Mouse (Mus musculus): ENCODE measurements at regions not wholly inside any gene's neighbourhood (a gene's known extent, or its start where the extent isn't known, plus 50 kb on each side); places are given as distances from the start of the nearest gene placed in this dataset.

DNA sequence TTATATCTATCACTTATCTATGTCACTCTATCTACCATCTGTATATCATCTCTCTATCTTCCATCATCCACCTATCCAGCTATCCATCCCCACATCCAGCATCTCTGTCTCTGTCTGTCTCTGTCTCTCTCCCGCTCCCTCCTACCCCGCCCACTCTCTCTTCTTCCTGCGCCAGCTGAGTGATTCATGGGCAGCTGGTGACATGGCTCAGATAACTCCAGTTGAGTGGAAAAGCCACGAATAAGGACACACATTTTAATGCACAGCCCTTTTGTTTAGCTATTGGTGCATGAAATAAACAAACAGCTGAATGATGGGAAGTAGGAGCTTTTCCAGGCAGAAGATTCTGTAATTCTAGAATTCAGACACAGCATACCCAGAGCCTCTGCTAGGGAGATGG, 446.3 kb downstream of the Glrx3 start:
- DNase-seq (ENCODE audit: low spot score): no peak

DNA sequence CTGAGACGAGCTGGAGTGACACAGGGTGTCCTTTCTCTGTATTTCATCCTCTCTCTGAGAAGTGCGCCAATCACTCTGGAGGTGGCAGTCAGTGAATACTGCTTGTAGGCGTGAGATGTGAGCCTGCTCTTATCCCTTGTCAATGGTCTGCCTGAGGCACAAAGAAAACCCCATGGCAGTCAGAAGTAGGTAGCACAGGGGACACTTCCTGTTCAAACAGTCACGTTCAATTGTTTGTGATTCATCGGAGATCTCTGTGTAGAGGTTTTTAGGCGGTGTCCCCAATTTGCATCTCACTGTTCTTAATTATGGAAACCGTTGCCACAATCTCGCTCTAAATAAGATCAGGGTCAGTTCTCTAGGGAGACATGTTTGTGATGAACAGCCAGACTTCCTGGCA, 447.7 kb downstream of the Glrx3 start:
- DNase-seq (ENCODE audit: low spot score): no peak

DNA sequence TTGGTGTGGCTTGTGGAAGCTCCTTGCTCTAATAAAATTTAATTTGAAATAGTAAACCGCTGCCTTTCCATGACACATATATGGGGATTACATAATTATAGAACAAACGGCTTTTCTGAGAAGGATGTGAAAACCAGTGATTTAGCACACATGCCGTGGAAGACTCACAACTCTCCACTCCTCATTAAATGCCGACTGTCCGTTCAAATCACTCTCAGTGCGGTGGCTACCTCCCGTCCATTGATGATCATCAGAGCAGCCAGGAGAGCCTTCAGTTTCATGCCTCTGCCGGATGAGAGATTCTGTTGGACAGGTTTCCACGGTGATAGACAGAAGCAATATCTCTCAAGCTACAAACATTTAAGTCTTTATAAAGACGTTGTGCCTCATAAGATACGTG, 451.3 kb downstream of the Glrx3 start:
- no peak for DNase-seq (ENCODE audit: low spot score)

DNA sequence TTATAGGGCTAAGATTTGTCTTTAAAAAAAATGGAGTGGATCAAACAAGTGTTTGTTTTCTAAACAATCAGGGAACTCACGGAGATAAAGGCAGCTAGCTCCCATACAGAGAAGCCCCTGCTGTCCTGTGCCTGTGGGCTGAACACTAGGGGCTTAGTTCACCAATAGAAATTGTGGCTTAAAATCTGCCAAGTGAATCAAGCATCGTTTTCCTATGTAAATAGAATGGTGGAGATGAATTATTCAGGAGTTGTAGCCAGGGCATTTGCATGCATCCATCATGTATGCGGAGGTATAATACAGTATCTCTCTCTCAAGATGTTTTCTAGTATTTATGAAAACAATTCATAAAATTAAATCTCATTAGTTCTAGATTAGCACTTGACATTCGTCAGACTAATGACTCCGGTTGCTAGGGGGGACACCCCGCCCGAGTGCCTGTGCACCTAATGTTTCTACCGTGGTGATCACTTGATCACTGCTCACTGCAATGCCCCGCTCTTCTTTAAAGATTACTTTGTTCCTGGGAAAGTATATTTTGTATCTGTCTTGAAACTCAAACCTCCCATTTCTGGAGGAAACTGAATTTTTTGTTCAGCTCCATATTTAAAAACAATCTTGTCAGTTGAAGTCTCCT, 469.1 kb downstream of the Glrx3 start:
- DNase-seq (ENCODE audit: low spot score): no peak

DNA sequence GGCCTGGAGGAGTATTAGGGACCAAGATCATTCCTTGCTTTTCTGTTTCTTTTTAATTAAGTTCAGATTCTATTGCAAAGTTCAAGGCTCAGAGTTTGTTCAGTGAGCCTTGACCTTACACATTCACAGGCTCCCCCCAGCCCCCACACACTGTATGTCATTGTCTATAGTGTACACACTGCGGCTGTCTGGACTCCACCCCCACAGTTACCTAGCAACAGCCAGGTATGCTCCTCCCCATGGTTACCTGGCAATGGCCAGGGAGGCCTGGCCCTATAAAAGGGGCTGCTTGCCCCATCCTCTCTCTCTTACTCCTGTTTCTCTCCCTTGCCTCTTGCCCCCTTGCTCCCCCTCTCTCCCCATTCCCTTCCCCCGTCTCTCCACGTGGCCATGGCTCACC, 472.0 kb downstream of the Glrx3 start:
- no peak for DNase-seq (ENCODE audit: low spot score)

DNA sequence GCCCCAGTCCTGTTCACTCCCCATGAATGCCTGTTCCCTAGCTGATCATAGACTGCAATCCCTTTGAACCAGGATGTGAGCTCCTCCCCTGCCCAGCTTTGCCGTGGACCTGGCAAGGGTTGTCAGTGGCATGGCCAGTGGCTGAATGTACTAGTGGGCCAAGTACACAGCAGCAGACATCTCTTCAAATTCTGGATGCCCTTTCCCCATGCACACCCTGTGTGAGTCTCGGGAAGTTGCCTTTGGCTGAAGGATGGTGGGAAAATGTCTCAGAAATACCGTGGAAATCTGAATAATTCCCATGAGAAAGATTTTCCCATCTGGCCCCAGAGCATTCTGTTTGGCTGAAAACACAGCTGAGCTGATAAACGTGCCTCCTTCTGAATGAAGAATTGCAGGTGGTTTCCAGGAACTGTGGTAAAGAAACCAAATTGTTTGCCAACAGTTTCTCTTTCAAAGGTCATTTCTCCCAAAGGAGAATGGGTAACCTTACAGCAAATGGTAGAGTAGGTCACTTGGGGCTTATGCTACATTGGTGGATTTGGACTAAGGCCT, 476.2 kb downstream of the Glrx3 start:
- DNase-seq (ENCODE audit: low spot score): no peak

DNA sequence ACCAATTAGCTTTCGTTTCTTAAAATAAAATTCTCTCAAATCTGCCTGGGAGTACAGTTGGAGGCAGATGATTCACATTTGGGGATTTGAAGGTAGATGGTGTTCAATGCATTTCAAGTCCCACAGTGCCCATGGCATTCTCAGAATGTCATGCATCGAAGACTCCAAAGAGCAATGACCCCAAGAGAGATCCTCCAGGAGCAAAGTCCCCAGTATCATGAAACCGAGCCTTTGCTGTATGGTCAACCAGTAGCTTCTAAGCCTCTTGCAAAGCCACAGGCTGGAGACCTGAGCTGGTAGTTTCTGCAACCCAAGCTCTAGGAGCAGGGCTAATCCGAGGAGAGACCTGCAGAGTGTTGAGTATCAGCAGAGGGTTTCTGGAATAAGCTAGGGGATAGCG, 477.1 kb downstream of the Glrx3 start:
- no peak for DNase-seq (ENCODE audit: low spot score)

DNA sequence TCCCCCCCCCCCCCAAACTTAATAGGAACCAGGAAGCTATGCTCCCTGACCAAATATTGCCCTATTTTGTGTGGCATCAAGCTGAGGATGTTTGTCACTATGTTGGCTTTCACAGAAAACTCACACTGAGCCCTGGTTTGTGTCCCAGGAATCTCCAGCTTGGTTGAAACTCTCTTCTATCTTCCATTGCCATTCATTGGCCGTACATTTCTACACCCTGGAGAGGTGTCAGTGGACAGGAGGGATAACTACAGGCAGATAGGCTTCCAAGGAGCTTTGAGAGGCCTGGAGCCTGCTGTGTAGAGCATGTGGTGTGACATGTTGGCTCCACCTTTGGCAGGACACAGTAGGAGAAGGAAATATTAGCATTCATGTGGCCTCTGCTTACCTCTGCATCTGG, 478.9 kb downstream of the Glrx3 start:
- no peak for DNase-seq (ENCODE audit: low spot score)

DNA sequence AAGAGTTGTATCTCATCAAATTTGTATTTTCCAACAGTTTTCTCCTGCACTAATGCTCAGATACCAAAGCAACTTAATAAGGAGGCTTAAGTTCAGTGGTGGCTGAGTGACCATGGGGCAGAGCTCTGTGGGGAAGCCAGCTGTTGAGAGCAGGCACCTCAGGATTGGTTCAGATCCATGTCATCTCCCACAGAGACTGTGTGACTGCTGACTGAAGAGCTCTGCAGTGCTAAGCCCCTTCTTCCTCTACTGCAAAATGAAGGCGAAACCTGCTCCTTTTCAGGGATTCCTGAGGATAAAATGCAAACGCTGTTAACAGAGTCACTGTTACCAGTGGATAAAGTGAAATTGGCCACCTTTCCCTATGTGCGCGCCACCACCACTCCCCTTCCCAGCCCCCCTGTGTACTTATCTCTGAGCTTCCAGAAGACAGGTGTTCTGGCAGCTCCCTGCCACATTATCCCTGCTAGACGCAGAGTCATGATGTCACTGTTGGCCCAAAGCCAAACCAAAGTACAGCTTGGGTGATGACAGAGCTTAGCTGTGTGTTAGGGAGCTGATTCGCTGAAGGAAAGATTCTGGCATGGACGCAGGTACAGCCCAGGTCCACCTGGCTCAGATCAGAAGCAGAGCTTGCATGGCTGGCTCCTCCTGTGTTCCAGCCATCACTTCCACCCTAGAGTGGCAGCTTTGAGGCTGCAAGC, 472.9 kb downstream of the Tcerg1l start:
- no peak for DNase-seq (ENCODE audit: low spot score)

DNA sequence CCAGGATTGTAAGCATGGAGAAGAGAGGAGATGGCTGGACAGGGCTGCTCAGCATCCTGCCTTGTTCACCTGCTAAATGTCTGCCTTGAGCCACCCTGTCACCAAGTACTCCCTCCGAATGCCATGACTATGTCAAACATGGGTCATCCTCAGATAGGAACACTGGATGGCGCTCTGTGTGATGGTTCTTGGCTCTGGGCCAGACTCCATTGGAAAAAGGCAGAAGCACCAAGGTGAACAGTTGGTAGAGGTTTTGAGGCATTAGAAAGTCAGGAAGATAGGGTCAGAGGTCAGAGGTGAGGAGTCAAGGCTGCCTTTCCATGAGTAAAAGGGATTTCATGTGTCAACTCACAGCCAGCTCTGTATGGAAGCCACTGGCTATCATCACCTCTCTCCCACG, 471.9 kb downstream of the Tcerg1l start:
- DNase-seq (ENCODE audit: low spot score): no peak

DNA sequence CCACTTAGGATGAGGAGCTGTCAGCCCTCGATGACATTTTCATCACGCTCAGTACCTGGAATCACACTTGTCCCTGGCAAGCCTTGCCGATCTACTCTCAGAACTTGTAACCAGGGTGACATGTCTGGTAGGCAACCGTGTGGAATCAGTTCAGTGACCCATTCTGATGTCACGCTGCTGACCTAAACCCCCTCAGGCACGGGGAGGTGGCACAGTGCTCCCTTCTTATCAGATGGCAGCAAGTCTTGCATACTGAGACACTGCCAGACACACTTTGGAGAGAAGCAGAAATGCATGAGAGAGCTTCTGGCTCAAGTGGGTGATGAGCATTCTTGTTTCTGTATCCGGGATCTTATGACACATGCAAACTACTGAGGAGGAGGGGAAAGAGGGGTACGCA, 470.2 kb downstream of the Tcerg1l start:
- no peak for DNase-seq (ENCODE audit: low spot score)

DNA sequence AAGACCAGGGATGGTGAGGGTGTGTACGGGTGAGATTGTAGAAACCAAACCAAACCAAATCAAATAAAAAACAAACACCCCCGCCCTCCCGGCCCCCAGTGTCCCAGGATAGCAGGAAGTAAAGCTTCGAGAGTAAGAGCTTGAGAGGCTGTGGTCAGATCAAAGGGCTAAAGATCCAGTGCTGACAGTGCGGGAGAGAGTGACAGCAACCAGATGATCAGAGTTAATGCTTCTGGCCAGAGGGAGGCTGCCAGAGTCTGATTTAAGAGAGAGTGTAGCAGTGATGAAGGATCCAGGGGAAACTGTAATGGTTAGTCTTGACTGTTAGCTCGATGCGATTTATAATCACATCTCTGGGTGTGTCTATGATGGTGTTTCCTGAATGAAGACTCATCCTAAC, 467.3 kb downstream of the Tcerg1l start:
- peak; percentile 55 for DNase-seq (ENCODE audit: low spot score)

DNA sequence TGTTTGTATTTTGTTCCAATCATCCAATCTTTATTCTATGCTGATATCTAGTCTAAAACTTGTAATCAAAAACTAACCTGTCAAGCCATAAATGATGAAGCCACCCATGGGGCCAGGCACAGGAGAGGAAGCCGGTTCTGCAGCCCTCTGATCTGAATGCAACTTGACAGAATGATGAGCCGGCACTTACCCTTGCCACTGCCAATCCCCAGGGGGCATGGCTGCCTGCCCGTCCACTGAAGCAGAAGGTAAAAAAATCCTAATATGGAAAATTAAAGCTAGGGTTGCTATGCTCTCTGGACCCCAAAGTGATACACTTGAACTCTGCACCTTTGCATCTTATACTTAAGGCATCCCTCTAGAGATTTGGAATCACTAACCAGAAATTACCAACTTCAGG, 461.6 kb downstream of the Tcerg1l start:
- DNase-seq (ENCODE audit: low spot score): no peak

DNA sequence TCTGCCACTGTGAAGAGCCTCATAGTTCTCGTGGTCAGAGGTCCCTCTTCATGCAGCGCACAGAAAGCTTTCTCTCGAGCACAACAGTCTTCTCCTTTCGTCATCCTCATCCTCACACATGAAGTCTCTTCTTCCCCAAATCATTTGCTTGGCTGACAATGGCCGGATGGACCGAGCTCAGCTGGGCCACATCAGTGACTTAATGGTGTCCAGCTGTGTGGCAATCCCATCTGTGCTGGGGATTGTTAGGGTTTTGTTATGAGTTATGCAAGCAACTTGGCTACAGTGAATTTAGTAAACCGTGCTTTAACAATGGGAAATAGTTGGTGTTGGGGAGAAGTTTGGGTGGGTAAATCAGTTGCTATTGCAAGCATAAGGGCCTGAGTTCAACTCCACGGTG, 458.4 kb downstream of the Tcerg1l start:
- DNase-seq (ENCODE audit: low spot score): no peak

DNA sequence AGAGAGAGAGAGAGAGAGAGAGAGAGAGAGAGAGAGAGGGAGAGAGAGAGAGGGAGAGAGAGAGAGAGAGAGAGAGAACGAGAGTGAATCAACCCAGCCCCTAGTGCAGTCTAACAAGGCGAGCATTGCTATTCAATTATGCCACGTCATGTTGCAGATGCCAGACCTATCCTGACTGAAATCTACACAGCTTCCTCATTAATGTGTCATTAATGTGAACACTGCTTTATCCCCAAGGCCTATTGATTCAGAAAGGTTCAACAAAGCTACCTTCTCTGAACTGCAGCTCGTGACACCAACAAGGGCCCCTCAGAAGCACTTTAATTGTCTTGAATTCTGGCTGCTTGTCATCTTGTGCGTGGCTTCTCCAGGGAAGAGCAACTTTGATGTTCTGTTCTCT, 457.4 kb downstream of the Tcerg1l start:
- DNase-seq (ENCODE audit: low spot score): no peak

DNA sequence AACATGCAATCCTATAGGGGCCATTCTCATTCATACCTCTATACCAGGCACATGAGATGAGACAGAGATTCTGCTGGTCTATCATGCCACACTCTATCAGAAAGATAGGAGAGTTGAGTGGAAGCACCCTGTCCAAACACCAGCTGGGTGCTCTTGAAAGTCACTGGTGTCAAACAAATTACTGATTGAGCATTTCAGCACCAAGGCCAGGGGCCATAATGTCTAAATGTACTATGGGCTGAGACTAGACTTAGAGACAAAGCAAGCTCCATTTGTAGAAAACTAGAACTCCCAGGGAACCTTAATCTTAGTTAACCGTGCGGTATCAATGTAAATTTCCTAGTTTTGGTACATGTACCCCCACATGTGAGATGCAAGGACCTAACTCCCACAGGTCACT, 452.5 kb downstream of the Tcerg1l start:
- peak; percentile 68 for DNase-seq (ENCODE audit: low spot score)

DNA sequence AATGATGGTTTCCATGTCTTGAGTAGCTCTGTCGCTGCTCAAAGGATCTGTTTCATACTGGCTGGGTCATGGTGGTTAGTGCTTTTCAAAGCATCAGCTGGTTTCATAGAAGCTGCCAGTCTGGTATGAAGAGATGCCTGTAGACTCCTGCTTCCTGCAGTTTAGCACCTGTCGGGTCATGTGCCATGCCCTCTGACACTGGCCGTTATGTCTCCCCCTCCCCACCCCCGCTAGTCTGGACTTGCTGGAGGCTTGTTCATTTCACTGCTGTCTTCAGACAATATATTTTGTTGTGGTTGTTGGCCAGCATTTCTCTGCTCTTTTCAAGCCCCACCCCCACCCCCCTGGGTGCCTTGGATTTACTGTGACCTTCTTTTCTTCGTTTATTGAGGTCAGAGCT, 450.1 kb downstream of the Tcerg1l start:
- DNase-seq (ENCODE audit: low spot score): peak; percentile 64

DNA sequence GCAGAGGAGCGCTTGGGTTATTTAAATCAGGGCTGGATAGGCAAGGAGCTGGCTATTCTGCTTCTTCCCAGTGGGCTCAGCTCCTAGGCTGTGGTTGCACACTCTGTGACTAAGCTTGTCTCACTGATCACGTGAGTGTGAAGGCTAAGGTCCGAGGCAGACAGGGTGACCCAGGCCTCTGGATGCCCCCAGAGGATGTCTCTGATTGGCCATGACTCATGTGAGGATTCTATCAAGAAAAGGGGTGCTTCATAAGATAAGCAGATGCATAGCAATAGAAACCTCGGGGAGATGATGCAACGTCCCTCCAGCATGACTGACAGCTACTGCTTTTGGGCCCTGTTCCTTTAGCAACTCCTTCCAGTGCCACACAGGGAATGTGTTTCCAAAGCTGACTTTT, 440.2 kb downstream of the Tcerg1l start:
- DNase-seq (ENCODE audit: low spot score): no peak

DNA sequence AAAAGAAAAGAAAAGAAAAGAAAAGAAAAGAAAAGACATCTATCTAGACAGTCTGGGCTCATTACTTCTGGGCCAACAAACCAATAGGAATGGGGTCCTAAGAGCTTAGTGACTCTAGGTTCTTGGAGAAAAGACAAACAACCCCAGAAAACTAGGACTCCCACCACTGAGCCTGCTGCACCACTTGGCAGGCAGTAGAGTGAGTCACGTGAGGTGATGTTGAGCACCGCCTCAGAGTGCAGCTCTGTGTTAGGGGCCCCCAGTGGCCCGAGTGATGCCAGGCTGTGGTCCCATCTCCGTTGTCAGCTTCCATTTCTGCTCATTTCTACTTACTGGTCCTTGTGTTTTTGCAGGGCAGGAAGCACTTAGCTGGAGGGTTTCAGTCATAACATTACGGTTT, 439.7 kb downstream of the Tcerg1l start:
- DNase-seq (ENCODE audit: low spot score): no peak

DNA sequence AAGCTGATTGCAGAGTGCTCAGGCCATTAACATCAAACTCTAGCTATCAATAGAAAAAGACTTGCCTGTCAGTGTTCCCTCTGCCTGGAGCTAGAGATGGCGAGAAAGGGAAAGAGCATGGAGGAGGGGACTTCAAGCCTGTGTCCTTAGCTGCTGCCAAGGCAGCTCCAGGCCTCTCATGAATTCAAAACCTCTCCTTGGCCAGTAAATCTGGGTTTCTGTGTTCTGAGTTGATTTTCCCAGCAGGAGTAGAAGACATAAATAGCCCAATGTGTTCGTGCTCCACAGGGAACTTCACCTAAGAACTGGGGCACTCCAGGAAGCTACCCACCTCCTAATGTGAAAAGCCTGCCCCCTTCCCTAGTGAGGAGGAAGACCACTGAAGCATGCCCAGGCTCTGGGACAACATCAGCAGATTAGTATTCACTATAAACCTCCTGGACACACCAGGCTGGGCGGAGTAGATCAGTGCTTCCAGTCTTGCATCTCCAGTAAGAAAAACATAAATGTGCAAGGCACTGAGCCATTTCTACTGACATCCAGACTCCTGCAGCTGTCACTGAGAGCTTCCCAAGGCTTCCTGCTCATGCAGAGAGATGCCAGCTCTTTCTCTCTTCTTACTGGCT, 433.9 kb downstream of the Tcerg1l start:
- DNase-seq (ENCODE audit: low spot score): no peak

DNA sequence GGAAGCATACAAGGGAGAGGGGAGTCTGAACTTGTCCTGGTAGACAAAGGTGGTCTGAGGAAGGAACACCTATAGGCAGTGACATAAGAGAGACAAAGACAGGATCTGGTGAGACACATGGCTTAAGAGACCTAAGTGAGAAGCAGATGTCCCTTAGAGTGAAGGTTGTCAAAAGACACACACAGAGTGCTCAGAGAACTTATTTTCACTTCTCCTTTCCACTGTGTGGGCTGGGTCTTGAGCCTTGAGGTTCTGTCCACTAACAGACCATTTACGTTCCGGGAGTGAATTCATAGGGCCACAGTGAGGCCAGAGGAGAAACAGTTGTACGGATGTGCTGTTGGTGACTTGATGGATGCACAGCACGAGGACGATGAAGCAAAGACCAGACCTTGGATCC, 422.8 kb downstream of the Tcerg1l start:
- no peak for DNase-seq (ENCODE audit: low spot score)

DNA sequence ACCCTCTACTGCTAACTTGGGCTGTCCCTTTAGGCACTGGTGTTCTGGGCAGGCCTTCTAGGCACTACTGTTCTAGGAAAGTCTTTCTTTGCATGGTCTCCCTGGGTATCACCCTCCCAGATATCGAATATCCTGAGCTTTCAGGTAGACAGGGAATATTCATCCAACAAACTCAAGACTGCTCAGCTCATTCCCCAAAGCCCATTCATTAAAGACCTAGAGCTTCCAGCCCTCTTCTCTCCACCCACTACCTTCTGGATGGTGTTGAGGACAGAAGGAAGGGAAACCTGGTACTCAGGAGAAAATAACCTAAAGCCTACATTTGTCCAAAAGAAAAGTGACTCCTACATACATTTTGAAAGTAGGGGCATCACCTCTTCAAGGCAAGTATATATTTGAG, 420.0 kb downstream of the Tcerg1l start:
- no peak for DNase-seq (ENCODE audit: low spot score)

DNA sequence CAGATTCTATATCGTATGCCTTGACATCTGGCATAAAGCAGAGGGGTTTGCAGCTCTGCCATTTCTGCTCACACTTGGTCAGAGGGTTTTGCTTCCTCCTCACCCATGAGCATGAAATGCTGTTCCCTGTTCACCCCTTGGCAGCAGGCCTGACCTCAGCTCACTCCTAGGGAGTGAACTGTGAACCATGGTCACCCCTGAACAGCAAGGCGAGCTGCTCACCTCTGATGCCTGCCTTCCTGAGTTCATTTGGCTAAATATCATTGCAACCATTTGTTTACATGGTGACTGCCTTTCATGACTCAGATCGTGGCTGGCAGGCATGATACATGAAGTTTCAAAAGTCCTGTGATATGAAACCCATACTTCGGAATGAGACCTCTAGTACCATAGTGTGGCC, 418.2 kb downstream of the Tcerg1l start:
- no peak for DNase-seq (ENCODE audit: low spot score)
